Mouse (Mus musculus): ENCODE results near the gene Aipl1. TPM values are rescaled to one million over a fixed set of nuclear protein-coding genes. Genes with fewer than 3 reads are reported as not detected.

Aipl1 gene
- total and polyA plus RNA-seq, 3 experiments = 0.71 to 0.93 (median 0.81) TPM

DNA sequence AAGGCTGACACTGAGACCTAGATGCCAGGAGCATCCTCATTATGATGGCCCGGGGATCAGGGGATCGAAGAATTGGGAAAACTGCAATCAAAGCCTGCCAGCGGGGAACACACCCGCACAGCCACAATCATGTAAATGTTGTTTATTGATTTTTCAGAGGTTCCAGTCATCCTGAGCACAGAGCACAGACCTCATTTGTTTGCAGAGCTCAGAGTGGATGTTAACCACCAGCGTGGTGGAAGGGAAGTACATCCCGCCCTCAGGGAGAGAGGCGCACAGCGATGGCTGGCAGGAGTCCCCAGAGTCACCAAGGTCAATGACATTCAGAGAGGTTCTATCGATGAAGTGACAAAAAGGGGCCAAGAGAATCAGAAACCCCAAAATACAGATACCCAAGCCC, 9.5 kb downstream of the Aipl1 start:
- Histone ChIP-seq H3K9me3 (replicated peaks; ENCODE audit: low read length) (no peaks in the 10 kb centered on the region), H3K4me3 (replicated peaks in 1 of 3; ENCODE audit: low read depth in 2 of 3, low read length in 2 of 3, poor library complexity in 1 of 3) (no peak overlapping the region), H3K79me2 (replicated peaks; ENCODE audit: control insufficient read depth, extremely low read depth, insufficient read depth, poor library complexity, severe bottlenecking) (no peaks in the 10 kb centered on the region), H3K4me2 (ENCODE audit: insufficient read depth, low read depth, poor library complexity, severe bottlenecking) (no peak overlapping the region), H3K27ac (ENCODE audit: insufficient read depth, low read depth) (no peak overlapping the region), H3K4me1 (ENCODE audit: control insufficient read depth in 1 of 2, insufficient read depth in 2 of 2) (peaks cover 15 to 35% of the 10 kb centered on the region in 2 experiments), H3K36me3 (replicated peaks in 1 of 2; ENCODE audit: control insufficient read depth in 1 of 2, insufficient read depth in 1 of 2, low read length in 1 of 2) (no peaks in the 10 kb centered on the region), H3K9ac (ENCODE audit: insufficient read depth, low read depth) (no peak overlapping the region), H3K27me3 (replicated peaks) (peaks cover 6% of the 10 kb centered on the region)
- no peak for DNase-seq (ENCODE audit: extremely low read depth)
- in situ Hi-C loops (cut with MboI; ENCODE audit: low pct_ligation_motif_present, low pct_unique_long_range_greater_than_20kb, low sequenced_read_pairs) (loop anchor here (10.0 to 25.0 kb wide), 2 partner anchors 353 to 466 kb away; no protein-coding TSS in a partner anchor), dilution Hi-C loops (cut with MboI; ENCODE audit: extremely low pct_ligation_motif_present, extremely low pct_unique_long_range_greater_than_20kb, low sequenced_read_pairs) (no loop called here)
- TF ChIP-seq TCF12 (IDR thresholded peaks at IDR 0.05; ENCODE audit: low read depth, low read length) (no peak), SMC3 (IDR thresholded peaks at IDR 0.05; ENCODE audit: low read depth, low read length) (no peak), EP300 (IDR thresholded peaks at IDR 0.05; ENCODE audit: low read length) (no peak), RCOR1 (conservative IDR thresholded peaks at IDR 0.05; ENCODE audit: low read depth, low read length) (no peak), UBTF (IDR thresholded peaks at IDR 0.05; ENCODE audit: low read depth, low read length) (no peak), TBP (conservative IDR thresholded peaks at IDR 0.05; ENCODE audit: low read depth, low read length) (no peak), MYC (IDR thresholded peaks at IDR 0.05; ENCODE audit: low read depth, low read length) (no peak), ZKSCAN1 (IDR thresholded peaks at IDR 0.05; ENCODE audit: borderline replicate concordance, low read depth, low read length) (no peak), MAX (IDR thresholded peaks at IDR 0.05; ENCODE audit: low read length) (no peak), E2F4 (IDR thresholded peaks at IDR 0.05; ENCODE audit: insufficient replicate concordance, low read depth, low read length) (no peak), USF2 (conservative IDR thresholded peaks at IDR 0.05; ENCODE audit: low read depth, low read length) (no peak)

- Histone ChIP-seq H3K36me3 (replicated peaks in 1 of 2; ENCODE audit: control insufficient read depth in 1 of 2, insufficient read depth in 1 of 2, low read length in 1 of 2) (no peaks in the 10 kb centered on the region), H3K9ac (ENCODE audit: insufficient read depth, low read depth) (no peak overlapping the region), H3K4me3 (replicated peaks in 1 of 3; ENCODE audit: low read depth in 2 of 3, low read length in 2 of 3, poor library complexity in 1 of 3) (no peak overlapping the region), H3K9me3 (replicated peaks; ENCODE audit: low read length) (no peaks in the 10 kb centered on the region), H3K4me2 (ENCODE audit: insufficient read depth, low read depth, poor library complexity, severe bottlenecking) (no peak overlapping the region), H3K27ac (ENCODE audit: insufficient read depth, low read depth) (no peak overlapping the region), H3K4me1 (ENCODE audit: control insufficient read depth in 1 of 2, insufficient read depth in 2 of 2) (peaks cover 20 to 43% of the 10 kb centered on the region in 2 experiments), H3K27me3 (replicated peaks) (peaks cover 6% of the 10 kb centered on the region), H3K79me2 (replicated peaks; ENCODE audit: control insufficient read depth, extremely low read depth, insufficient read depth, poor library complexity, severe bottlenecking) (no peaks in the 10 kb centered on the region)
- no peak for DNase-seq (ENCODE audit: extremely low read depth)
- TF ChIP-seq MAFK (IDR thresholded peaks at IDR 0.05; ENCODE audit: insufficient replicate concordance, low read length) (no peak), CTCF (conservative IDR thresholded peaks at IDR 0.05 in 1 of 2, IDR thresholded peaks at IDR 0.05 in 1 of 2; ENCODE audit: low read depth in 2 of 2, low read length in 2 of 2) (no peak), NELFE (IDR thresholded peaks at IDR 0.05; ENCODE audit: low read depth, low read length) (no peak), MXI1 (IDR thresholded peaks at IDR 0.05; ENCODE audit: low read depth, low read length) (no peak), POLR2AphosphoS2 (IDR thresholded peaks at IDR 0.05; ENCODE audit: low read depth, low read length) (no peak), NRF1 (IDR thresholded peaks at IDR 0.05; ENCODE audit: low read depth, low read length) (no peak), TBP (conservative IDR thresholded peaks at IDR 0.05; ENCODE audit: low read depth, low read length) (no peak), TCF12 (IDR thresholded peaks at IDR 0.05; ENCODE audit: low read depth, low read length) (no peak), SIN3A (IDR thresholded peaks at IDR 0.05; ENCODE audit: low read length) (no peak)
- dilution Hi-C loops (cut with MboI; ENCODE audit: extremely low pct_ligation_motif_present, extremely low pct_unique_long_range_greater_than_20kb, low sequenced_read_pairs) (no loop called here), in situ Hi-C loops (cut with MboI; ENCODE audit: low pct_ligation_motif_present, low pct_unique_long_range_greater_than_20kb, low sequenced_read_pairs) (loop anchor here (10.0 to 25.0 kb wide), 2 partner anchors 352 to 464 kb away; no protein-coding TSS in a partner anchor)
Measured at GRCm38 (mm10) chr11:72026516-72026915, 10.8 kb downstream of the Aipl1 start.

Data from CH12.LX (cell line).